Mouse (Mus musculus): ENCODE measurements around the gene Rab40c. TPM values are rescaled to one million over a fixed set of nuclear protein-coding genes. Genes with fewer than 3 reads are reported as not detected.
A peak's percentile ranks its signal among the peaks of the same experiment; 100 is the strongest.

Rab40c gene
- total and polyA plus RNA-seq, 3 experiments, result 21.1 to 68.8 (median 27.3) TPM

GRCm38 (mm10) chr17:25895891-25896290 is 23.6 kb downstream of the Rab40c start:
- DNase-seq, result no peak

GRCm38 (mm10) chr17:25895415-25895814 is 24.1 kb downstream of the Rab40c start:
- no peak for DNase-seq

GRCm38 (mm10) chr17:25893975-25894617 is 25.4 kb downstream of the Rab40c start:
- DNase-seq, result peak; percentile 82

DNA sequence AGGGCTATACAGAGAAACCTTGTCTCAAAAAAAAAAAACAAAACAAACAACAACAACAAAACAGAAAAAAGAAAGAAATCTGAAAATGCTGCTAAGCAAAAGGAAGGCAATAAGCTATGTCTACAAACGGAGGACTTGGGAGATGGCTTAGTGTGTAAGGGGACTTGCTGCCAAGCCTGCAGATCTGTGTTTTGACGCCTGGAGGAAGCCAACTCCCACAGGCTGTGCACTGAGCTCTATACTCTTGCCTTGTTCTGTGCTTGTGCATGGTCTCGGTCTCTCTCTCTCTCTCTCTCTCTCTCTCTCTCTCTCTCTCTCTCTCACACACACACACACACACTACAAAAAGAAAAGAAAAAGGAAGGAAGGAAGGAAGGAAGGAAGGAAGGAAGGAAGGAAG is 30.7 kb downstream of the Rab40c start:
- DNase-seq, result no peak

- no peak for DNase-seq
These were observed 32.1 kb downstream of the Rab40c start for GRCm38 (mm10) chr17:25887467-25887866.

GRCm38 (mm10) chr17:25886806-25887205 is 32.7 kb downstream of the Rab40c start:
- DNase-seq, result no peak

DNA sequence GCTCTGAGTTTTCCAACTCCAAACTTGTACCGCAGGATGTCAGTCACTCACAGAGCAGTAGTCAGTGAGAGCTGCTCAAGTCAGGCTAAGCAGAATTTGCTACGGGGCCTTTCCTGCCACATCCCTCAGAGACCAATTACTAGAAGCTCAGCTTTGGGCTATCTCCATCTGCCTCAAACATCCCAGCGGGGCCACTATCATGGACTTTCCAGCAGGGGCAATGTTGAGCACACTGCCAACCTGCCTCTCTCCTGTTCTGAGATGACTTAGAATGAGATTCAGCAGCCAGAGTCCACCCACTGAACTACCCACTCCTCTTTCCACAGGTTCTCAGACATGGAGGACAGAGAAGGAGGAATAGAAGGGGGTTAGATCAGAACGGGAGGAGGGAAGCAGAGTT is 33.9 kb downstream of the Rab40c start:
- no peak for DNase-seq

GRCm38 (mm10) chr17:25883824-25884223 is 35.7 kb downstream of the Rab40c start:
- no peak for DNase-seq

GRCm38 (mm10) chr17:25883268-25883667 is 36.3 kb downstream of the Rab40c start:
- DNase-seq, result no peak

GRCm38 (mm10) chr17:25882306-25882705 is 37.2 kb downstream of the Rab40c start:
- peak; percentile 36 for DNase-seq

DNA sequence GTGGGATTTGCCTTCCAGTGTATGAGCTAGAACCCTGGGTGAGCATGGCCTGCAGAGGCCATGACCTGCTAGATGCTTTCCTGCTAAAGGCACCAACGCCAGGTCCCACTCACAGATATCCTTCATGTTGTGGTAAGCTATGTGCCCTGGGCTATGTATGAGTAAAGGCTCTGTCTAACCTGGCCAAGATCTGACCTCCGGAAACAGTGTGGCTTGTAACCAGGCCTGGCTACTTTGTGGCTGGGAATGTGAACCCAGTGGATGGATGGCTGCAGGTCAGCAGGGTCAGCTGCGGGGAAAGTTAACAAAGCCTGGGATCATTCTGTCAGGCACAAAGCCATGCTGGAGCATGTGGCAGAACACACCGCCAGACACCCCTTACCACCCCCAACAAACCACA is 37.8 kb downstream of the Rab40c start:
- no peak for DNase-seq

- DNase-seq, result peak; percentile 38
These were observed 38.5 kb downstream of the Rab40c start for GRCm38 (mm10) chr17:25880913-25881641.

DNA sequence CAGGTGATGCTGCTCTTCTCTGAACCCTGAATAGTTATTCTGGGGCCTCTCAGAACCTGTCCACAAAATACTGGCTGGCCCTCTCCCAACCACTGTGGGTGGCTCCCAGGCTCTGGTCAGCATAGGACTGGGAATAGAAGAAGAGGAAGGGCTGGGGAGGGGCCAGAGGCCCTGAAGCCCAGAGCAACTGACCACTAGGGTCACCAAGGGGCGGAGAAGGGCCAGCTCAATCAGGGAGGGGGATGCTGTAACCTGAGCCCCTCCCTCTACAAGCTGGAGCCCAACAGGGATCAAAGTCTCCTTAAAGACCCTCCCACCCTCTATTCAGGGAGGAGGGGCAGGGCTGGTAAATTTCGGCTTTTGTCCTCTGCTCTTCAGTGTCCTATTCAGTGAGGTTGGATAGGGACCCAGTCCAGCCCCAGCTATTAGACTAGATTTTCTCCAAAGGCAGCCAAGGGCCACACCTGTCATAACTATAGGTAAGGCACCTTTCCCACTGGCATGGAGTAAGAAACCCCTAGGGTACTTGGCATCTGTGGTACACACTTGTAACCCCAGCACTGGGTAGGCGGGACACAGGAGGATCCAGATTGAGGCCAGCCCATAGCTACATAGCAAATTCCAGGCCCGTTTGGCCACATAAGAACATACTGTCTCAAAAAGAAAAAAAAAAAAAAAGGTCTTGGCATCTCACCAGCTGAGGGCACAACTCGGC is 39.2 kb downstream of the Rab40c start, which contains the start of gene Wfikkn1:
Gene Wfikkn1, minus strand, starts transcription at position 663 of the 715 bp plus-strand sequence.
- DNase-seq, result no peak

DNA sequence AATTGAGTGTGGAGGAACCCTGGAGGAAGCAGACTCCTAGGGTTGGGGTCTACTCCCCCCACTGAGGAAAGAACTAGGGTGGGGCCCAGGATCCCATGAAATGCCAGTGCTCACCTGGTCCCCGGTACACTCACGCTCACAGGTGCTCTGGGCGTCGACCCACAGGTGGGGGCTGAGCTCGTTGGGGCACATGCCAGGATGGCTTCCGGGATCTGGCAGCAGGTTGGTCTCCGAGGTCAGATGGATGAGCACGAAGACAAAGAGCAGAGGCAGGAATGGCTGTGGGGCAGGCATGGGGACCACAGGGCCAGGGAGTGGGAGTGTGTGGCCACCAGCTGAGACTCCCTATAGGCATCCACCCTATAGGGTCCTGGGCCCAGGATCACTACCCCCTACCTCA is 39.8 kb downstream of the Rab40c start:
- peak; percentile 14 for DNase-seq

DNA sequence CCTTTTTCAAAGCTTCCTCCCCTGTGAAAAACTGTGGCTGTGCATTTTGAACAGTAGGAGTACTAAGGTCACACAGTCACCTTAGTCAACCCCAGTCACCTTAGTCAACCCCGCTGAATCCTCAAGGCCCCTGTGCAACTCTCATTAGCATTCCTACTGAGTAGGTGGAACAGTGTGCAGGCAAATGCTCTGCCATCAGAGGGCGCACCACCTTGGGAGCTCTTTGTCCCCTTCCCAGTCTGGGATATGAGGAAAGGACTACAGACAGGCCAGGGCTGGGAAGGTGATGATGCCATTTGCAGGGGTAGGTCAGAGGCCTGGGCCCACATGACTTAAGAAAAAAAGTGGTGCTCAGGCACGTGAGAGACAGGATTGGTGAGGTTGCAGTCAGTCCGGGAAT is 40.3 kb downstream of the Rab40c start:
- DNase-seq, result peak; percentile 74

- peak; percentile 16 for DNase-seq
These were observed 40.8 kb downstream of the Rab40c start for GRCm38 (mm10) chr17:25878611-25879180.

- DNase-seq, result peak; percentile 30
These were observed 41.6 kb downstream of the Rab40c start for GRCm38 (mm10) chr17:25877741-25878610.

DNA sequence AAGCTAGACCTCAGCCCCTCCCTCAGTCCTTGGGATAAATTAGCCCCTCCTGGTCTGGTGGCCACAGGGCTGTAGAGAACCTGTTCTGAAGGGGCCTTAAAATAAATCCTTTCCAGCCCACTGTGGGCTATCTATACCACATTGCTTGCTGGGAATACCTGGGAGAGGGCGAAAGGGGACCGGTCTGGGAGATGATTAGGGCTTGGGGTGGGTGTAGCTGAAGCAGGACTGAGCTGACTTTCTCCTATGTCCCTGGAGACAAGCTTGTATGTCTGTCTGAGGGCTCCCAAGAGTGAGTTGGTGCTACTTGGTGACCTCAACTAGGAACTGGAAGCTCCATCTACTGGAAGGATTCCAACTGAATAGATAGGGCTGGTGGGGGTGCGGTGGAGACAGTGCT is 42.5 kb downstream of the Rab40c start:
- DNase-seq, result no peak

DNA sequence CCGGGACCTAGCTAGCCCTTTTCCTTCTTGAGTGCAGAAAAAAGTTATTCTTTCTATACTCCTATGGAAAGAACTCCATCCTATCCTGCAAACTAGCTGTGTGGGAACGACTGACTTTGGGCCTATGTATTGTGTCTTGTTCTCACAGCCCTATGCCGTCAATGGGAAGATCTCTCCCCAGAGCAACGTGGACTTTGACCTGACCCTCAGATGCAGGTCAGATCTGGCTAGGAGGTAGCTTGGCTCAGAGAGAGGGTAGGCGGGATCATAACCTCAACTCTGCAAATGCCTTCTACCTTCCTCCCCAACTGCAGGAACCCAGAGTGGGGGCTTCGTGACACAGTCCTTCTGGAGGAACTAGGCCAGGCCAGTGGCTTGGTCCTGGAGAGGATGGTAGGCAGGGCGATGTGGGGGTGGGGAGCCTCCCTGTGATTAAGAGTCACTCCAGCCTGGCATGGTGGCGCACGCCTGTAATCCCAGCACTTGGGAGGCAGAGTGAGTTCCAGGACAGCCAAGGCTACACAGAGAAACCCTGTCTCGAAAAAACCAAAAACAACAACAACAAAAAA is 43.1 kb downstream of the Rab40c start:
- peak; percentile 43 for DNase-seq

DNA sequence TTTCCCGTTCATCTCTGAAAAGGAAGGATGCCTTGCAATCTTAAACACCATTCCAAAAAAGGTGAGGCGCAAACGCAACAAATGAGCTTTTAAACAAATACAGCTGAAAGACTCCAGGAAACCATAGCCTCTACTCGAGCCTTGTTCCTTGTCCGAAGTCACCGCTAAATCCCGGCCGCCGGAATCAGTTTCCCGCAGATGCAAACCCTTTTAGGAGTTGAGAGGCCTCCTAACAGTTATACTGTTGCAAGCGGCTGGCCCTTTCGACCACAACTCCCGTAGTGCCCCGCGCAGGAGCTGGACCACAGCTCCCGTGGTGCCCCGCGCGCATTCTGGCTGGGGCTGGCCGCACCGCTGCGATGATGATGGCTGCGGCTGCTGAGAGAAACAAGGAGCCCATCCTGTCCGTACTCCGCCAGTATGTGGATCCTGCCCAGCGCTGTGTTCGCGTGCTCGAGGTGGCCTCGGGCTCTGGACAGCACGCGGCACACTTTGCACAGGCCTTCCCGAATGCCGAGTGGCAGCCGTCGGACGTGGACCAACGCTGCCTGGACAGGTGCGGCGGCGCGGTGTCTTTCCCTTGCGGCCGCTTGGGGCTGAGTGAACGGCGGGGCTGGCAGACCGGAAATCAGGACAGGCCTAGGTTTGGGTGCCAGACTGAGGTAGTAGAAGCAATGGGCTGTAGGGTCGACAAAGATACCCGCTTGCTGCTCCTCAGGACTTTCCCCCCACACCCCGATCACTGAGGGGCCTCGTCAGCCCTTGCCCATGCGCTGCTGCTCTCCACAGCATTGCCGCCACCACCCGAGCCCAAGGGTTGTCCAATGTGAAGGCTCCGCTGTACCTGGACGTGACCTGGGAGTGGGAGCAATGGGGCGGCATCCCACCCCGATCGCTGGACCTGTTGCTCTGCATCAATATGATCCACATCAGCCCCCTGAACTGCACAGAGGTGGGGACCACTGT is 44.1 kb downstream of the Rab40c start:
- peak; percentile 94 for DNase-seq

All from adrenal gland, adult 2 months (tissue).